Mouse (Mus musculus) liver, postnatal 0 days (tissue): ENCODE results near the gene Ppp1r27. TPM values are rescaled to one million over a fixed set of nuclear protein-coding genes. Genes with fewer than 3 reads are reported as not detected.
"Not testable (repeated sequence)": the region's sequence is repeated elsewhere in the genome, so short reads cannot be mapped to it uniquely, and the experiment has no call there.

ENCODE experiments used
- ATAC-seq: fragments of 200-750 bp; cut with Nextera tagmentation; 2 replicates; pipeline ENCODE4 v1.8.0; 2017; ENCODE audit warnings: mild to moderate bottlenecking, moderate library complexity
- DNase-seq: peaks from one replicate; pipeline ENCODE4 v3.0.0-alpha.2; 2016
- H3K27ac ChIP-seq: fragments of 300-500 bp; sonication (generic); 2 replicates; pipeline ENCODE4 v1.5.1; 2014; ENCODE audit warnings: antibody characterized with exemption, moderate library complexity, mild to moderate bottlenecking, low read depth
- H3K27me3 ChIP-seq: fragments of 300-500 bp; sonication (generic); 2 replicates; pipeline ENCODE4 v1.6.1; 2014; ENCODE audit warnings: low read length, control low read depth, mixed read lengths; ENCODE audit not compliant: insufficient read depth
- H3K36me3 ChIP-seq: fragments of 300-500 bp; sonication (generic); replicated peaks from 2 replicates; pipeline ENCODE4 v1.6.1; 2014; ENCODE audit warnings: mild to moderate bottlenecking, control low read depth, low read length, moderate library complexity, mixed read lengths; ENCODE audit not compliant: insufficient read depth
- H3K4me1 ChIP-seq: fragments of 300-500 bp; sonication (generic); 2 replicates; pipeline ENCODE4 v1.6.1; 2014; ENCODE audit warnings: antibody characterized with exemption, mild to moderate bottlenecking, control low read depth; ENCODE audit not compliant: insufficient read depth
- H3K4me2 ChIP-seq: fragments of 300-500 bp; sonication (generic); 2 replicates; pipeline ENCODE4 v1.6.1; 2014; ENCODE audit warnings: low read depth, mild to moderate bottlenecking, low read length, moderate library complexity, mixed read lengths
- H3K4me3 ChIP-seq: fragments of 300-500 bp; sonication (generic); 2 replicates; pipeline ENCODE4 v1.5.1; 2014; ENCODE audit warnings: low read depth, low read length
- H3K9ac ChIP-seq: fragments of 300-500 bp; sonication (generic); replicated peaks from 2 replicates; pipeline ENCODE4 v1.6.1; 2014; ENCODE audit warnings: mild to moderate bottlenecking, moderate library complexity
- H3K9me3 ChIP-seq: fragments of 300-500 bp; sonication (generic); 2 replicates; pipeline ENCODE4 v1.6.1; 2016; ENCODE audit warnings: mild to moderate bottlenecking, control low read depth, low read length, mixed read lengths
- CTCF ChIP-seq: sonication (generic); IDR thresholded peaks from 2 replicates; pipeline ENCODE4 v1.5.1; 2016; ENCODE audit warnings: antibody characterized with exemption, low read depth
- EP300 ChIP-seq: IDR thresholded peaks from 2 replicates; pipeline ENCODE4 v1.6.1; 2016; ENCODE audit warnings: antibody characterized with exemption, low read depth, mild to moderate bottlenecking
- WGBS: fragments of 180-500 bp; shearing (Covaris S2); extraction: QIAGEN DNeasy Blood & Tissue Kit; methylation state at CpG from one replicate; pipeline ENCODE4 v1.1.7; 2014; ENCODE audit not compliant: insufficient replicate concordance; 5-methylcytosine and 5-hydroxymethylcytosine counted together
- polyA plus RNA-seq: library from polyadenylated mRNA; unstranded; fragments of >200 nt; fragmentation: Nextera tagmentation; extraction: Ambion mirVana; gene quantifications from 2 replicates; pipeline ENCODE4 v1.2.1, GENCODE M21; 2015

The Ppp1r27 gene
- polyA plus RNA-seq, 1 experiment from 2014 or later, result 0.19 TPM

DNA sequence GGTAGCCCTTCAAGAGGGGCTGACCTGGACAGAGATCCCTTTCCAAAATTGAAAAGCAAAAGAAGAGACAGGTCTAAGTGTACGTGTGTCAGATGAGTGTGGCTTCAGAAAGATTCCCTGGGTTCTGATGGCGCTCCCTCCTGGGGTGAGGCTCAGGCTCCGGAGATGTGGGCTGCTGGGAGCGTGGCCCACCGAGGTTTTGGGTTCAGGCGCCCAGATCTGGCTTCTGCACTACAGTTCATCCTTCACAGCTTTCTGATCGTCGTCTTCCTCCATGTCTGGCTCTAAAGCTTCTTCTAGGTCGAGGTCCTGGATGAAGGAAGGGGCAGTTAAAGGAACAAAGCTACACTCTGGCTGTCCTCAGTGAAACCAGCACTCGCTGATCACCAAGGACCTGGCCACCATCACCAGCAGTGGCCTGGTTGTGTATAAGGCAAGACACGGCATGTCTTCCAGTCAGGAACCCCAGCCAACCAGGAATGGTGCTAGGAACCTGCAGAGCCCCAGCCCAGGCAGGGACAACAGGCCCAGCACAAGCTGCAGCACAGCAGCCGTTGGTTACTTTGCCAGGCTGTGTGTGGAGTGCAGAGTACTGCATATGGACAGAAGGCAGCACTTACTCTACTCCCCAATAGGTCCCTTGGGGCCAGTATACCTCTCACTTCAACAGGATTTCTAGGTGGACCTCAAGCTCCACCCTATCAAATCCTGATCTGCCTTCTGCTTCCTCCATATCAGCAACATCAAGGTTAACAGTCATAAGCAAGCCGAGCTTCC, 10.2 kb upstream of the Ppp1r27 start:
- Histone ChIP-seq H3K9ac (no peak overlapping the region), H3K4me1 (no peaks in the 10 kb centered on the region), H3K36me3 (peaks cover 65% of the 10 kb centered on the region), H3K4me3 (no peak overlapping the region), H3K27me3 (no peaks in the 10 kb centered on the region), H3K9me3 (no peaks in the 10 kb centered on the region), H3K4me2 (no peak overlapping the region), H3K27ac (no peak overlapping the region)
- ATAC-seq, result no peak
- 81% methylated on average over 13 of the region's 13 CpGs for WGBS
- TF ChIP-seq EP300, result no peak
- TF ChIP-seq CTCF, result no peak
- DNase-seq, result no peak

- H3K36me3 ChIP-seq, result peaks cover 44% of the 10 kb centered on the region
- H3K9ac ChIP-seq, ATAC-seq, H3K4me1 ChIP-seq, H3K4me2 ChIP-seq, H3K27ac ChIP-seq, H3K9me3 ChIP-seq, H3K27me3 ChIP-seq, DNase-seq, H3K4me3 ChIP-seq: not testable (repeated sequence)
- 80% methylated on average over 6 of the region's 6 CpGs for WGBS
Measured at GRCm38 (mm10) chr11:120558843-120559242, 7.9 kb upstream of the Ppp1r27 start.

DNA sequence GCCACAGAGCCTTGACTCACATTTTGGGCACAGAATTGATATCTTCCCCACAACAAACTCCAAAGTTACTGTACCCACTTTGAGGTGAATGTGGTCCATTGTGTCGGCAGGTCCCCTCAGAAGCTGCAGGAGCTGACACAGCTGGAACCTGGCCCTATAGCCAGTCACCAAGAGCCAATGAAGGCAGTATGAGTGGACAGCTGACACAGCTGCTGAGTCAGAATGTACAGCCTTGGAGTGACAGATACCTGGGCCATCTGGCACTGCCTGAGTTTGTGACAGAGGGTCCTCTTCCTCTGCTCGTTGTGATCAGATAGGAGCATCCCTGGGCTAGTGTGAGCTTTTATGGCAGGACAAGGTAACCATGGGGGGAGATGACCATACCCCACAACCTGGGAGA, 4.3 kb upstream of the Ppp1r27 start:
- no peaks in the 10 kb centered on the region for H3K27me3 ChIP-seq
- ATAC-seq (peak; percentile 47), DNase-seq (no peak)
- H3K4me3 ChIP-seq, result no peak overlapping the region
- TF ChIP-seq EP300 (no peak), CTCF (no peak)
- no peak overlapping the region for H3K9ac ChIP-seq
- peak overlapping the region; percentile 35 for H3K27ac ChIP-seq
- 41% methylated on average over 2 of the region's 2 CpGs for WGBS
- peaks cover 9% of the 10 kb centered on the region for H3K36me3 ChIP-seq
- peaks cover 8% of the 10 kb centered on the region for H3K4me1 ChIP-seq
- no peaks in the 10 kb centered on the region for H3K9me3 ChIP-seq
- no peak overlapping the region for H3K4me2 ChIP-seq

DNA sequence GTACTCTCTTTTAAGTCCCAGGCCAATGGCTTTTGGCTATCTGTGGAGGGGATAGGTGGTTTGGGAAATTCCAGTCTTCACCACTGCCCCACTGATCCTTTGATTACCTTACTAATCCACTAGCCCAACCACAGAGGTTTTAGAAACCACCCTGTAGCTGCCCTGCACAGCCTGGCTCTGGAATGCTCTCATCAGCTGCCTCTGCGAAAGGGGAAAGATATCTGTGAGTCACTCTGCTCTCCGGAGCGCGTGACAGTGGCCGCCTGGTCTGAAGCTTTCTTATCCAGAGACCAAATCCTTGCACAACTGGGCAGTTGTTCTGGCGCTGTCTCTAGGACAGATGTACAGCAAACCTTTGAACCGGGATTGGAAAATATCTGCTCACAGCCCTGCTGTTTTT, 3.9 kb upstream of the Ppp1r27 start:
- no peak for DNase-seq
- no peak overlapping the region for H3K4me3 ChIP-seq
- peak; percentile 74 for ATAC-seq
- H3K36me3 ChIP-seq, result peaks cover 4% of the 10 kb centered on the region; the same call in 1 of the 2 replicates
- 50% methylated on average over 7 of the region's 7 CpGs for WGBS
- no peaks in the 10 kb centered on the region for H3K27me3 ChIP-seq
- H3K4me2 ChIP-seq, result no peak overlapping the region
- no peak overlapping the region for H3K9ac ChIP-seq
- TF ChIP-seq CTCF, result no peak
- TF ChIP-seq EP300, result no peak
- H3K27ac ChIP-seq, result peak overlapping the region; percentile 35; the same call in 1 of the 2 replicates
- peaks cover 12% of the 10 kb centered on the region for H3K4me1 ChIP-seq
- no peaks in the 10 kb centered on the region for H3K9me3 ChIP-seq

DNA sequence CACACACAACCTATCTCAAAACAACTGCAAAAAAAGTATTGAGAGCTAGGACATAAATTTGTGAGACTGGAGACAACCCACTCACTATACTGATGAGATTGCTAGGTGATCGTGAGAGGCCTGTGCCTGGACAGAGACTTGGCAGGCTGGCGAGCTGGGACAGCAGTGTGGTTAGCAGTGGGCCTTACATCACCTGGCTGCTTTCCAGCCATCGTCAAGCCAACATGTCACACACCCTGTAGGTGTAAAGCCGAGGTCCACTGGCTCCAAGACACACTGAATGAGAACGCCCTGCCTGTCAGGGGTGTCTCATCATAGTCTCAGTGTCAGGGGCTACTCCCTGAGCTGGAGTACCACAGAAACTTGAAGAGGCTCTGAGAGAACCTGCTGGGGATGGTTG, 1.8 kb upstream of the Ppp1r27 start:
- Histone ChIP-seq H3K27me3 (no peaks in the 10 kb centered on the region), H3K4me2 (no peak overlapping the region), H3K36me3 (no peaks in the 10 kb centered on the region), H3K9ac (no peak overlapping the region), H3K27ac (no peak overlapping the region), H3K4me1 (peaks cover 29% of the 10 kb centered on the region), H3K9me3 (no peaks in the 10 kb centered on the region), H3K4me3 (no peak overlapping the region)
- no peak for DNase-seq
- ATAC-seq, result no peak
- no peak for TF ChIP-seq EP300
- no peak for TF ChIP-seq CTCF
- 62% methylated on average over 5 of the region's 5 CpGs for WGBS

DNA sequence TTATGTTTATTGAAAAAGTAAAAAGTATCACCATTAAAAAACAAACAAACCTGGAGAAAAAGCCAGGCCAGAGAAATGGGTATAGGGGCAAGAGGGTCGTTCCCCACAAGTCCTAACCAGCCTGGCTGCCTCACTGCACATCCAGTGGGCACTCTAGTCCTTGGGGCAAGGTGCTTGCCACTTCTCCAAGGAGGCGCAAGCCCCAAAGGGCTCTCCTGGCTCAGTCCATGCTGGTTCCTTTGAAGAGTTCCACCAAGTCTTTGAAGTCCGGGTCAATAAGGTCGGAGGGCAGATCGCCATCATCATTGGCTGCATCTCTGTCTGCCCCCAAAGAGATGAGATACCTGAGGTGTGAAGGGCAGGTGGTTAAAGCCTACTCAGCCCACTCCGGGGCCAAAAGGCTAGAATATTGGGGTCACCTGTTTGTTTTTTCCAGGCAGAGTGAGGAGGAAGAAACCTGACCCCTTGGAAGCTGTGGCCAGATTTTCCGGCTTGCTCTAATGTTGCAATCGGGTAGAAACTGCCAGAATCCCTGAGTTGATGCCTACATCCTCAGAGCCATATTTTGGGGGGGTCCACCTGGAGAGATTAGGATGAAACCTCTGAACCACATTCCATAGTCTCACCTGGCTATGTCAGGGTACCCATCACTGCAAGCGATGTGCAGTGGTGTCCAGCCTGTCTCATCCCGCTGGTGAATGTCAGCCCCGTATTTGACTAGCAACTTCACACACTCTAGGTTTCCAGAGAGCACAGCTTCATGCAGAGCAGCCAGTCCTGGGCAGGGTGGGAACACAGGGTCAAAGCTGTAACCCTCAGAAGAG, 734 bp downstream of the Ppp1r27 start:
- Histone ChIP-seq H3K4me3 (peak overlapping the region; percentile 88), H3K4me2 (peak overlapping the region; percentile 97), H3K36me3 (no peaks in the 10 kb centered on the region), H3K9me3 (no peaks in the 10 kb centered on the region), H3K27ac (peak overlapping the region; percentile 98), H3K27me3 (no peaks in the 10 kb centered on the region), H3K9ac (peak overlapping the region; percentile 93), H3K4me1 (peaks cover 41% of the 10 kb centered on the region)
- ATAC-seq, result no peak
- no peak for DNase-seq
- TF ChIP-seq EP300 (no peak), CTCF (no peak)
- 61% methylated on average over 11 of the region's 11 CpGs for WGBS
